Mouse (Mus musculus) splenic B cell, adult 2 months (primary cell): ENCODE data around the gene Arhgap28.

Experiments
- DNase-seq: peaks from one replicate; pipeline ENCODE4 v3.0.0-alpha.2; 2011; ENCODE audit warnings: low read depth, low spot score
- H3K27me3 ChIP-seq: 2 replicates; pipeline ENCODE4 v1.6.1; 2012; ENCODE audit warnings: mild to moderate bottlenecking, low read length, moderate library complexity, mixed read lengths; ENCODE audit not compliant: control insufficient read depth, poor library complexity, insufficient read depth, severe bottlenecking
- H3K36me3 ChIP-seq: 2 replicates; pipeline ENCODE4 v1.6.1; 2012; ENCODE audit warnings: mild to moderate bottlenecking, low read length, moderate library complexity, mixed read lengths; ENCODE audit not compliant: control insufficient read depth, poor library complexity, insufficient read depth, severe bottlenecking

Arhgap28 gene

DNA sequence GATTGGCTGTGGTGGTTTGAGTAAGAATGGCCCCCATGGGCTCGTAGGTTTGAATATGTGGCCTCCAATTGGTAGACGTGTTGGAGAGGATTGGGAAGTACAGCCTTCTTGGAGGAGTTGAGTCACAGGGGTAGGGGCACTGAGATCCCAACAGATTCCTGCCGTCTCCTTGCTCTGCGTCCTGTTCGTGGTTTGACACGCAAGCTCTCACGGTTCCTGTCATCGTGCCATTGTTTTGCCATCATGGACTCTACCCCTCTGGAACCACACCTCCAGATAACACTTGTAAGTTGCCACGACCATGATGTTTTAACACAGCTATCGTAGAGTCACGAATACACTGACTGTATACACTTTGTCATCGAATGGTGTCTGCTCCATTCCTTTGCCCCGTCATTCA lies 165.0 kb downstream of the Arhgap28 start:
- no peaks in the 10 kb centered on the region for H3K36me3 ChIP-seq
- no peak for DNase-seq
- H3K27me3 ChIP-seq: no peaks in the 10 kb centered on the region

- no peak for DNase-seq
- no peaks in the 10 kb centered on the region for H3K27me3 ChIP-seq
Observed at GRCm38 (mm10) chr17:67837351-67838090, 166.4 kb downstream of the Arhgap28 start.

GRCm38 (mm10) chr17:67836146-67836895 lies 167.6 kb downstream of the Arhgap28 start:
- Histone ChIP-seq H3K27me3 (no peaks in the 10 kb centered on the region), H3K36me3 (no peaks in the 10 kb centered on the region)
- DNase-seq: no peak

More at GRCm38 (mm10) chr17:67837351-67838090, 166.4 kb downstream of the Arhgap28 start:
- no peaks in the 10 kb centered on the region for H3K36me3 ChIP-seq

- Histone ChIP-seq H3K27me3 (no peaks in the 10 kb centered on the region), H3K36me3 (no peaks in the 10 kb centered on the region)
- no peak for DNase-seq
Observed at GRCm38 (mm10) chr17:67827431-67827830, 176.5 kb downstream of the Arhgap28 start.

DNA sequence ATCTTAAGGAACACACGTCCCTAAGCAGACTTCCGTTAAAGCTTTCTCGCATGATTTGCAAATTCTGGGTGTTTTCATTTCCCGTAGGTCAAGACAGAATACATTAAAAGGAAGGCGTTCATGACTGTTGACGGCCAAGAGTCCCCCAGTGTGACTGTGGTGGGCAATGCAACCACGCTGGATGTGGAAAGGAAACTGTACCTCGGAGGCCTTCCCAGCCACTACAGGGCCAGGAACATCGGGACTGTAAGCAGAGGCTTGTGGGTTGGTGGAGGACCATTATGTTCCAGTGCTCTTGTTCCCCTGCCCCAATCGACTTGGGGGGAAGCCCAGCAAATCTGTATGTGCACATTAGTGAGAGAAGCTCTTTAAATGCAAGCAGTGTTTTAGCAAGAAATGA lies 187.0 kb downstream of the Arhgap28 start:
- no peaks in the 10 kb centered on the region for H3K36me3 ChIP-seq
- DNase-seq: no peak
- H3K27me3 ChIP-seq: no peaks in the 10 kb centered on the region

DNA sequence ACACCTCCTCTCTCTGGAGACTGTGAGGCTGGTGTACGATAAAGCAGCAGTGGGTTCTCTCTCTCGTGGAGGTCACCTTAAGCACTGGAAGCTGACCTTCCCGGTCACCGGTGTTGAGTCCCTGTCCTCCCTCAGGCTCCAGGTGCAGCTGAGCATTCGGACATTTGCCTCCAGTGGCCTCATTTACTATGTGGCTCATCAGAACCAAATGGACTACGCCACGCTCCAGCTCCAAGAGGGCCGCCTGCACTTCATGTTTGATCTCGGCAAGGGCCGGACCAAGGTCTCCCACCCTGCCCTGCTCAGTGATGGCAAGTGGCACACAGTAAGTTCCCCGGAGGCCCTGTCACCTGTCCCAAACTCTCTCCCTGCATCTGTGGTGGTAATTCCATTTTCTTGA lies 188.2 kb downstream of the Arhgap28 start:
- no peaks in the 10 kb centered on the region for H3K36me3 ChIP-seq
- no peak for DNase-seq
- H3K27me3 ChIP-seq: no peaks in the 10 kb centered on the region

- Histone ChIP-seq H3K36me3 (no peaks in the 10 kb centered on the region), H3K27me3 (no peaks in the 10 kb centered on the region)
- DNase-seq: no peak
Observed at GRCm38 (mm10) chr17:67813666-67814065, 190.3 kb downstream of the Arhgap28 start.

DNA sequence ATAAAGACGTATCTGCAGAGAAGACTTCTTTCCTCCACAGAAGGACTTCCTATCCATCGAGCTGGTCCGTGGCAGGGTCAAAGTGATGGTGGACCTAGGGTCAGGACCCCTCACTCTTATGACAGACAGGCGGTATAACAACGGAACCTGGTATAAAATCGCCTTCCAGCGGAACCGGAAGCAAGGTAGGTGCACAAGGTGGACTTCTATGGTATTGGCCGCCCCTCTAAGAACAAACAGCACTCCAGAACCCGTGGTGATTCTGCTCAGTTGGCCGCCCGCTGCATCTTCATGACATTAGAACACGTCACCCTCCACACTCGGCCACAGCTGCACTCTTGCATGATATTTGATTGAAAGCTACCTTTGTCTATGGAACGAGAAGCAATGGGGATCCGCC lies 194.7 kb downstream of the Arhgap28 start:
- DNase-seq: no peak
- no peaks in the 10 kb centered on the region for H3K27me3 ChIP-seq

More for the DNA sequence above, 194.7 kb downstream of the Arhgap28 start:
- H3K36me3 ChIP-seq: no peaks in the 10 kb centered on the region
